Comparison of ENCODE assay signal across 39 mouse cellular contexts in genomic region chr2:91151331-91151730, GRCm38 (mm10). TPM values are rescaled to one million over a fixed set of nuclear protein-coding genes. Genes with fewer than 3 reads are reported as not detected.
"Had no signal": no experiment of that assay in that cellular context is flagged by ENCODE, and none has a peak within 500 bp of the region (broad histone marks: within the 10 kb centered on the region; RNA-seq: fewer than 3 reads in every experiment).

No protein-coding gene starts in this region.

- DNase-seq: heart, postnatal 10 days; heart, postnatal 14 days; heart, postnatal 36 days; heart, postnatal 4 days; kidney, adult 11 months; kidney, adult 18-20 months; kidney, adult 2 months; kidney, adult 8-10 months; kidney, adult 9 months; kidney, postnatal 10 days; kidney, postnatal 14 days; kidney, postnatal 25 days; kidney, postnatal 36 days; kidney, postnatal 4 days; layer of hippocampus, adult 9-11 months; layer of hippocampus, postnatal 36 days had no signal

- H3K9me3 ChIP-seq: heart, embryonic 10.5 days; heart, embryonic 12.5 days; heart, embryonic 13.5 days; heart, embryonic 15.5 days; hindbrain, embryonic 10.5 days; hindbrain, embryonic 12.5 days; hindbrain, embryonic 13.5 days; hindbrain, embryonic 15.5 days; intestine, embryonic 15.5 days; kidney, embryonic 15.5 days had no signal

- H3K27ac ChIP-seq: heart, embryonic 10.5 days; heart, embryonic 13.5 days; heart, embryonic 15.5 days; hindbrain, embryonic 10.5 days; hindbrain, embryonic 12.5 days; hindbrain, embryonic 13.5 days; hindbrain, embryonic 14.5 days; hindbrain, embryonic 15.5 days; hindbrain, postnatal 0 days; intestine, embryonic 15.5 days; kidney, embryonic 15.5 days; kidney, postnatal 0 days; layer of hippocampus, adult 2 months had no signal

- H3K27me3 ChIP-seq: heart, embryonic 12.5 days; heart, embryonic 13.5 days; heart, embryonic 15.5 days; hindbrain, embryonic 12.5 days; hindbrain, embryonic 13.5 days; hindbrain, embryonic 15.5 days; intestine, embryonic 15.5 days; kidney, embryonic 15.5 days had no signal

- H3K9ac ChIP-seq: heart, embryonic 12.5 days; heart, embryonic 13.5 days; heart, embryonic 15.5 days; hindbrain, embryonic 12.5 days; hindbrain, embryonic 13.5 days; hindbrain, embryonic 14.5 days; hindbrain, embryonic 15.5 days; intestine, embryonic 15.5 days; kidney, embryonic 15.5 days had no signal

- H3K4me2 ChIP-seq: heart, embryonic 11.5 days; heart, embryonic 12.5 days; heart, embryonic 13.5 days; heart, embryonic 15.5 days; hindbrain, embryonic 12.5 days; hindbrain, embryonic 13.5 days; hindbrain, embryonic 14.5 days; hindbrain, embryonic 15.5 days; intestine, embryonic 15.5 days; kidney, embryonic 15.5 days had no signal

- H3K4me3 ChIP-seq: heart, embryonic 10.5 days; heart, embryonic 12.5 days; heart, embryonic 13.5 days; heart, embryonic 15.5 days; hindbrain, embryonic 10.5 days; hindbrain, embryonic 12.5 days; hindbrain, embryonic 13.5 days; hindbrain, embryonic 15.5 days; intestine, embryonic 15.5 days; kidney, embryonic 15.5 days; layer of hippocampus, adult 2 months had no signal

- ATAC-seq: hindbrain, embryonic 16.5 days; hindbrain, postnatal 0 days; inflammation-experienced regulatory T-cells, adult 6 months; intestine, embryonic 15.5 days; intestine, embryonic 16.5 days; intestine, postnatal 0 days had no signal

- H3K4me1 ChIP-seq: heart, embryonic 10.5 days; heart, embryonic 12.5 days; heart, embryonic 13.5 days; heart, embryonic 15.5 days; hindbrain, embryonic 10.5 days; hindbrain, embryonic 12.5 days; hindbrain, embryonic 13.5 days; hindbrain, embryonic 15.5 days; intestine, embryonic 15.5 days; kidney, embryonic 15.5 days had no signal

RNA-seq across cellular contexts. Expression of gene Mybpc3, which starts 33.4 kb away (rescaled TPM):
- polyA plus RNA-seq: hindbrain, embryonic 10.5 days; hindbrain, embryonic 11.5 days; hindbrain, embryonic 14.5 days; hindbrain, embryonic 15.5 days; inflammation-experienced regulatory T-cells, adult 6 months; intestine, embryonic 14.5 days; intestine, embryonic 16.5 days; intestine, postnatal 0 days; kidney, embryonic 14.5 days had no signal

RNA-seq across cellular contexts. Expression of gene Nr1h3, which starts 51.3 kb away (rescaled TPM):
- total RNA-seq: hematopoietic stem cell, adult 5-6 weeks had no signal
